Mouse (Mus musculus): ENCODE measurements around the gene Tmem51.

Tmem51 gene

DNA sequence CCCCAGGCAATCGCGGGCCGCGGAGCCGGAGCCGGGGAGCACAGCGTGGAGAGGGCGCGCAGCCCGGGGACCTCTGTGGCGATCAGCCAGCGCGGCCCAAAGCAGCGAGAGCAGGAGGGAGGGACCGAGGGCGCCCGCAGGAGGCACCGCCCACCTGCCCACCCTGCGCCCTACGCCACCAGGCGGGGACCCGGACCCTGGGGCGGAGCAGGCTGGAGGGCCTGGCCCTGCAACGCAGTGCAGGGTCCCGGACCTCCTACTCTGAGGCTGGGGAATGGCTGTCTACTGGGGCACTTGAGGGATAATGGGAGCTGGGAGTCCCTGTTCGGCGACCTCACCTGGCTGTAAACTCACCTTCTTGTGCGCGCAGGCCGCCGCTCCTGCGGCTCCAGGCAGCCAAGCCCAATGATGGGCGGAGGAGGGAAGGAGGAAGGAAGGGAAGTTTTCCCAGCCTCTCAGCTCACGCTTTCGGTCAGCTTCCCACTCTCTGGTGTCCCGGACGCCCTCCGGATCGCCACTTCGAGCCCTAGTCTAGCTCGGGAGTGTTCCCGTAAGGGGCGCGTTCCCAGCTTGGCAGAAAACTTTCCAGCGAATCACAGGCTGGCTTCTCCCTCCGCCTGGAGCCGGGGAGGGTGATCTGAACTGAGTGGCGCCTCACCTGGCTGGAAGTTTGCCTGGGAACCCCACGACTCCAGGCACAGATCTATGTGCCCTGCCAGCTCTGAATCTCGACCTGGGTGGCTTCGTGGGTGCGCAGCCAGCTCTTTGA is at the start of gene Tmem51:
Tmem51 (minus strand) TSS at position 174 of the 769 bp plus-strand sequence.
- peak; percentile 21 for DNase-seq (ENCODE audit: low spot score)

DNA sequence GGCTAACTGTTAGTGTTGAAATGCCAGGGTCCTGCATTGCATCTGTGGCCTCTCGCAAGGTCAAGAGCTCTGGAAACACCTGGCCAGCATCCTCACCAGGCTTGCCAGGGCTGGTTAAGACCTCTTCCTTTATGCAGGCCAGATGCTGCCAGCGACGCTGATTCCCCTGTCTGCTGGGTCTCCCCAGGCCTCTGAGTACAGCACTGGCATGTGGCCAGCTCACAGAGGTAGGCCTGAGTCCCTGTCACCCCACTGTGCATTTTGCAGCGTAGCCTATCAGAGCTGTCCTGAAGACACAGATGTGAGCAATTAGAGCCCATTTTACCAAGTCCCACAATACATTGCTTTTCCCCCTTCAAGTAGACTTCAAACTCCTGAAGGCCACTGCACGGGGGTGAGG is 46.1 kb upstream of the Tmem51 start:
- no peak for DNase-seq (ENCODE audit: low spot score)

DNA sequence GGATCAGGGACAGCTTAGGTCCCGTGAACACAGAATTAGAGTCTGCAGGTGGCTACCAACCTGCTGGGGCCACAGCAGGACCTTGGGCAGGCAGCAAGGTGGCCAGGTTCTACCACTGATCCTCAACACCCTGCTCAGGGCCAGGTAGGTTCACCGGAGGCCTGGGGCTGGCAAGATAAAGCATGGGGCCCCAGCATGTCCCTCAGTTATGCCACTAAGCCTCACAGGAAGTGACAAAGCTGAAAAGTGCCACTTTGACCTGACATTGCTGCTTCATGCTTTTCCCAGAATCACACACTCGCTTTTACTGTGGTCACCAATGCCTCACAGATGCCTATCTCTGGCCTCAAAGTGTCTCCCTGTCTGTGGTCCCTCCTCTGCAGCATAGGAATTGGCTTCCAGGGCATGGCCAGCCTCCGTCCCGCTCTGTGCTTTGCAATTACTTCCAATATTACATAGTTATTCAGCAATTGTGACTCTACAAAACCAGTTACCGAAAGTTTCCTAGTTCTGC is 43.2 kb upstream of the Tmem51 start:
- DNase-seq (ENCODE audit: low spot score), result no peak

DNA sequence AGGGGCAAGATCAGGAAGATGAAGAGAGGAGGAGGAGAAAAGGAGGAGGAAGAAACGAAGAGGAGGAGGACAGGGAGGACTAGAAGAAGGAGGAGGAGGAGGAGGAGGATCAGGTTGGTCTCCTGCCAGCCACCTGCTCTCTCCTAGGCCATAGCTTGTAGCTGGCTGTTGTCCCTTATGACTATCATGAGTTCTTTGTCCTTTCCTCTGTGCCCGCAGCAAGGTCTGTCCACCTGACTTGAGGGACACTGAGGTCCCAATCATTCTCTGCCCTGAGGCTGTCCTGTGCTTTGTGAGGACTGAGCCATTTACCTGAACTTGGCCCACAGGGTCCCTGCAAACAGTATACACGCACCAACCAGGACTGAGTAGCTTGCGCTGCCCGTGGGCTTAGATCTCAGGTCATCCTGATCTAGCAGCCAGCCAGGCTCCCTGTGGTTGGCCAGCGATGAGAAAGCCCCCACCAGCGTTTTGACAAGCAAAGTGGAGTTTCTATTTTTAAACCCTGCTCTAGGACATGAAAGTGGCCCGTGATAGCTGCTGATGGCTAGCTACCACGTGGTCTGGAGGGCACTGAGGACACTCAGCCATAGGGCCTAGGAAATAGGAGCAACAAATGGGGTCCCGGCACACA is 42.7 kb upstream of the Tmem51 start:
- no peak for DNase-seq (ENCODE audit: low spot score)

DNA sequence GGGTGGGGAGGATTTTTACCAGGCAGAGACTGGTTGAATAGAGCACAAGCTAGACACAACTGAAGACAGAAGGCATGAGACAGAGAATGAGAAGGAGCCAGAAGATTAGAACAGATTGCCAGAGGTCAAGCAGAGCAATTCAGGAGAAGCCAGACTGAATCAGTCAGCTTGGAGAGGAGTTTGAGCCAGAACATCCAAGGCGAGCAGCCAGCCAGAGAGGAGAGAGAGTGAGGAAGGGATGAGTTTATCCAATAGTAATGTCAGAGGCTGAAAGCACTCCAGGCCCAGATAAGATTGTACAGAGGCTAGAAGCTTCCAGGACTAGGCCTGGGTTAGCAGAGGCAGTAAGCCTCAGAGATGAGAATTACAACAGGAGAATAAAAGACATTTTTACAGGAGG is 37.1 kb upstream of the Tmem51 start:
- no peak for DNase-seq (ENCODE audit: low spot score)

DNA sequence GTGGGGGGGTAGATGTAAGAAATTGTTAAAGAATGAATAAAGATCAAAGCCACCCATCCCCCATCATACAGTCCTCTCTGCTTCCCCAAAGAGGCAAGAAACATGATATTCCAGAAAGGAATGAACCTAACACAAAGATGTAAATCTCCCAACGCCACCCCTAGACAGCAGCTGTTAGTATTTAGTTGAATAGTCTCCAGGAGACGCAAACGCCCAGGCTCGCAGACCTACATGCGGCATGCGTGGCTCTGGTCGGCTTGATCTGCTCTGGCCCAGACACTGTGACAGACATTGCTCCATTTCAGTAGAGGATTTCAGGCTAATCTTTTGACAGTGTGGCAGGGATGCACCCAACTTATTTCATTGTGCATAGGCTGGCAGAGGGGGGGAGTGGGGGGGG is 34.4 kb upstream of the Tmem51 start:
- no peak for DNase-seq (ENCODE audit: low spot score)

DNA sequence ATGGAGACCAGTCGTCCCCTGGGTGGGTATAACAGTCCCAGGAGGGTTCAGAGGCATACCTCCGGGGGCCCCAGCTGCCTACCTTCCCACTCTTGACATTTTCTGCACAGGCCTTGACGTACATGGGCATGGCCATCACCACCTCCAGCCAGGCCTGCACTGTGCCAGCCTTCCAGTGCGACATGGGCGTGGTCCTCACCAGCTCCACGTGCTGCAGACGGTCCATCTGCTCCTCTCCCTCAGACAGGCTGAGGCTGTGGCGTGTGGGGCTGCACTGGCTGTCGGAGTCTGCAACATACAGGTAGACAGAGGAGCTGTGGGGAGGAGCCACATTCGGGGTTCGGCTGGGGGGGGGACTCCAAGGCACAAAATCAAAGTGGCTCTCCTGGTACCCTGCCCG is 33.9 kb upstream of the Tmem51 start:
- DNase-seq (ENCODE audit: low spot score), result no peak

DNA sequence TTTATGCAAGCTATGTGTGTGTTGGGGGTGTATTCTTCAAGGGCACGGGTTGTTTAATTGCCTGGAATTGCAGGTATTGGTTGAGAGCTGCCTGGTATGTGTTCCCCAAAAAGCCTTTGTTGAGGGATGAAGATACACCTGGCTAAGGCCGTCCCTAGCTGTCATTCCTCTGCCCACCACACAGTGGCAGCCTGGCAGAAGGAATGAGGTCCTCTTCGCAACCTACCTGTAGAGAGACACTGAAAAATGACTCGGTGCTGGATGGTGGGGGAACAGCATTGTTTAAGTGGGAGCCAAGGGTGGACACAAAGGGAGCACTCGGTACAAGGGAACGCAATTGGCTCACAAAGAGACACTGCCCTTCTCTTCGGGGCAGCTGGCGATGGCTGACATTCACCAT is 29.2 kb upstream of the Tmem51 start:
- DNase-seq (ENCODE audit: low spot score), result no peak

DNA sequence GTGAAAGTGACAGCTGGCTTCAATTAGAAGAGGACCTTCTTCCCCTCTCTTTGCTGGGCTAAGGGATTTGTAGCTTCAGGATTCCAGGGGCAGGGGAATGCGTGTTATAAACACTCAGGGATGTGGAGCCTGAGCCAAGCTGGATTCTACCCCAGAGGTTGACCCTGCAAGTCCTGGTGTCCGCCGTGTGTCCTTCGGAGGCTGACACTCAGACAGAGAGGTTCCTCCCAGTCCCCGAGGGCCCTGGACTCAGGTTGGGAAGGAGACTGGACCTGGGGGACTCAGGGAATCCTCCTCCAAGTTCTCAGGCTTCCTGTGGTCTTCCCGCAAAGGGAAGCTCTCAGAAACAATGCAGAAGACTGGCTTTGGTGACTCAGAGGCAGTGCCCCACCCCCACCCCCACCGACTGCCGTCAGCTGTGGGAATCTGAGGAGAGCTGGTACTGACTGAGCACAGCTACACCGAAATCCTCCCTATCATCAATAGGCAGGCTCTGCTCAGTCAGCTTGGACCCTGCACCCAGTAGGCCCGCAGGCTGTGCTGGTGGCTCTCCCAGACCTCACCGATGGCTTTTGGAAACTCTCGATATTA is 19.1 kb upstream of the Tmem51 start:
- no peak for DNase-seq (ENCODE audit: low spot score)

DNA sequence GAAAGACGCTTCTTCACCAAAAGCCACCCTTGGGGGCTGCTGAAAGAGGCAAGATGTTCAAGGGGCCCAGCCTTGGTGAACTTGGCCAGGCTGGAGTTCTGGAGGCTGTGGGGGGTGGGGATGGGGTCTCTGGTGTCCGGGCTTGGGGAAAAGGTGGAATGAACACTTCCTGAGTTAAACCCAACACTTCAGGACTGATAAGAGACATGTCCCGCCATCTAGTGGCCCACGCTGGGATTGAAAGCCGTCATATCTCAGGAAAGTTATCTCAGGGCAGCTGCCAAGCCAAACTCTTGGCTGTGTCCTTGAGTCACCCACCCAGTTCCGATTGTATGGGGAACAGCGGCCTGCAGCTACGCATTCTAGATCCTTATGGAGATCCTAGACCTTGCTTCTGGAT is 14.2 kb upstream of the Tmem51 start:
- peak; percentile 30 for DNase-seq (ENCODE audit: low spot score)

DNA sequence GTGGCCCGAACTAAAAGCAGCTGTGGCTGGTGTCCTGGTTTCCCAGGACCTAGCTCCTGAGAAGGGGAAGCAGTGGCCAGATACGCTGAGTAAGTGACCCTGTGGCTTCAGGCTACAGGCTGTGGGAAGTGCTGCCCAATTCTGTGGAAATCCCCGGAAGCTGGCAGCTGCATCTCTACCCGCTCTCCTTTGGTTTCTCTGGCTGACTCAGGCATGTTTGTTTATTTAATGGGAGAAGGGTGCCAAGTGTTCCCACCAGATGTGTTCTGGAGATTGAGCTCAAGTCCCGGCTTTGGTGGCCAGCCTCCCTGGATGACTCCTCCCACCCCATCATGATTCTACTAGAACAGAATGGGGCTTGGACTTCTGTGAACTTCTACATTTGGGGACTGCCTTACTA is 13.8 kb upstream of the Tmem51 start:
- peak; percentile 56 for DNase-seq (ENCODE audit: low spot score)

DNA sequence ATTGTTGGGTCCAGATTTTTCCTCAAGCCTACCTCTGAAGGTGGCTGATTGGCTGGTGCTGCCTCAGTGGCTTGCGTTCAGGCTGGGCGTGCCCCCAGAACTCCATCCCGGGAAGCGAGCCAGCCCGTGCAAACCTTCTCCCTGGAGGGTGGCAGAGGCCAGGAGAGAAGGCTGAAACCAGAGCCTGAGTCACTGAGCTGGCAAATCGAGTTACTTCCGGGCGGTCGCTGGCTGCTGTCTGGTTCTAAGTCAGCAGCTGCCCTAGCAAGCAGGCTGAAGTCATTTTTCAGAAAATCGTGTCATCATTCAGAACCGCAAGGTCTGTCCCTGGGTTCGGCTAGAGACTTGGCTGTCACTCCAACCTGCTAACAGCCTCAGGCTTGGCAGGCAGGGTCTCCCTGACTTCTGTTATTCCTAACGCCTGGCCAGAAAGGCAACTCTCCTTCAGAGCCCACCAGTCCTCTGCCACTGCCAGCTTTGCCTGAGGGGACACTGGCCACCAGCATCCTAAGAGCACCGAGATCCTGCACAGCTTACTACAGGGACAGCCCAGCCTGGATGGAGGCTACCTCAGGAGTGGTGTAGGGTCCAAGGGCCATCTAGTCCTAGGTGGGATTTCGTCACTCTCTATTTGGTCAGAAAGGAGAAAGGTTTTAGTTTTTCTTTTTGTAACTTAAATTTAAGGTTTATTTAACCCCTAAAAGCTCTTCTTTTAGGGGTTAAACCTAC is 11.6 kb upstream of the Tmem51 start:
- DNase-seq (ENCODE audit: low spot score), result peak; percentile 26

DNA sequence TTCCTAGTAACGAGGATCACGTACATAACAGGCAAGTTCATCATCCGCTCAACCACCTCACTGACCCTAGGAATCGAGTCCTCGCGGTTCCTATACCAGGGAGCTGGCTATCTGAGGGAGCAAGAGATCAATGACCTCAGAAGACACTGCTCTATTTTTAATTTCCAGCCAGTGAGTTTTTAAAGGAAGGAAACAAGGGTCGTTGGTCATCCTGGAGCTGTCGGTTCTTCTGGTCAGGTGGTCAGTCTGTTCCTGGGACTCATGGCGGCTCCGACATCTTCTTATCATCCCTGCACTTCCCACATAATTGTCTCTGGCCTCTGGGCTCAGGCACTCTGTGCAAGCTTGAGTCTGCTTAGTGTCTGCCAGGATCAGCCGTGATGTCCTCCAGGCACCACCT is 10.3 kb upstream of the Tmem51 start:
- DNase-seq (ENCODE audit: low spot score), result no peak

DNA sequence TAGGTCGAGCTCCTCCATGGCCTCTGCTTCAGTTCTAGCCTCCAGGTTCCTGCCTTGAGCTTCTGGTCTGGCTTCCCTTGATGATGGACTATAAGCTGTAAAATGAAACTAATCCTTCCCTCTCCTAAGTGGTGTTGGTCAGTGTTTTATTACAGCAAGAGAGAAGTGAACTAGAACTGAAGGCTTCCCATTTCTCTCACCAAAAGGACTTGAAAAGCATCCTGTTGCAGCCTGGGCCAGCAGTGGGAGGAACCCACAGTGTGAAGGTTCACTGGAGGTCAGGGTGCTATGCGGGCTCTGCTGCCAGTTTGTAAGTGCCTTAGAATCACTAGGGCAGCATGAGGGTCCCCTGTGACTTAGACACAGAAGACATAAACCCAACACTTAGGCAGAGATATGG is 7.0 kb upstream of the Tmem51 start:
- DNase-seq (ENCODE audit: low spot score), result no peak

DNA sequence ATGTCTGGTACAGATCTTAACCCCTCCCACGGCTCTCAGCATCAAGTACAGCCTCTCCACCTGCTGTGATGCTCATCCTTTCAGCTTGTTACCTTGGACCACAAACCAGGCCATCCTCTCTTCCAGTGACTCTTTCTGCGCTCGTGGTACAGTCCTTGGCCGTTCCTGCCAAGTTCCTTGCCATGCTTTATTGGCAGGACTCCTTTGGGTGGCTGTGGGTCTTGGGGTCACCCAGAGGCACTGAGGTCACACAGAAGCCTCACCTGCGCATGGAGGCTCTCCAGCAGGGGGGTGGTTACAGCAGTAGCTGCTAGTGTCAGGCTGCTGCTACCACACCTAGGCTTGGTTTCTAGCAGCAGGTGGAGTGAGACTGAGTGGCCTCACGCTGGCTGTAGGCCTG is 5.9 kb upstream of the Tmem51 start:
- DNase-seq (ENCODE audit: low spot score), result no peak

DNA sequence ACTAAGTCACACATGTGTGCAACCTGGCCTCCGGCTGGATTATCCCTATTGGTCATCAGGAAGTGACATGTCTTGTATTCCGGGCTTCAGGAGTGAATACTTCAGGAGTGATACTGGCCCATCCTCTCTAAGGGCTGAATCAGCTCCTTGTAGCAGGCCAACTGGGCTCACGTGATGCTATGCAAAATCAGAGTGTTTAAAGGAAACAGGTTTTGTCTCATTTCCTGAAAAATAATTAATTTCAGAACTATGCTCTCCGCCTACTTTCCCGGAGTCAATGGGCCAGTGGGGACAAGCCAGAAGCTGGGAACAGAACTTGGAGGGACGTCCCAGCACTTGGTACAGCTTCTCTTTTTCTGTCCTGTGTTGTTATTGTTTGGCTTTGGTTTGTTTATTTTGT is 4.7 kb upstream of the Tmem51 start:
- DNase-seq (ENCODE audit: low spot score), result no peak

DNA sequence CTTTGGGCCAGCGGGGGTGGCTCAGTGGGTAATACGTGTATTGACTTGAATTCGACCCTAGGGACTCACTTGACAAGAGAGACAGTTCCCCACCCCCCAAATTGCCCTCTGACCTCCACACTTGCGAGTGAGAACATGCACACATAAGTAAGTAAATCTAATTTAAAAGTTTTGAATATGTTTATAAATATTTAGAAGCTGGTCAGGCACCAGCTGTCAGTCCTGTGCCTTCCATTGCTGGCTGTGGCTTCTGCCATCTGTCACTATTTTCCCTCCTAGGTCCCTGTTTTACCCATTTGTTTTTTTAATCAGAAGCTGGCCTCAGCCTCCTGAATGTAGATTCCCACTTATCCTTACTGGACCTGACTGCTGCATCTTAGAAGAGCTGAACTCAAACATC is 4.3 kb upstream of the Tmem51 start:
- DNase-seq (ENCODE audit: low spot score), result no peak

DNA sequence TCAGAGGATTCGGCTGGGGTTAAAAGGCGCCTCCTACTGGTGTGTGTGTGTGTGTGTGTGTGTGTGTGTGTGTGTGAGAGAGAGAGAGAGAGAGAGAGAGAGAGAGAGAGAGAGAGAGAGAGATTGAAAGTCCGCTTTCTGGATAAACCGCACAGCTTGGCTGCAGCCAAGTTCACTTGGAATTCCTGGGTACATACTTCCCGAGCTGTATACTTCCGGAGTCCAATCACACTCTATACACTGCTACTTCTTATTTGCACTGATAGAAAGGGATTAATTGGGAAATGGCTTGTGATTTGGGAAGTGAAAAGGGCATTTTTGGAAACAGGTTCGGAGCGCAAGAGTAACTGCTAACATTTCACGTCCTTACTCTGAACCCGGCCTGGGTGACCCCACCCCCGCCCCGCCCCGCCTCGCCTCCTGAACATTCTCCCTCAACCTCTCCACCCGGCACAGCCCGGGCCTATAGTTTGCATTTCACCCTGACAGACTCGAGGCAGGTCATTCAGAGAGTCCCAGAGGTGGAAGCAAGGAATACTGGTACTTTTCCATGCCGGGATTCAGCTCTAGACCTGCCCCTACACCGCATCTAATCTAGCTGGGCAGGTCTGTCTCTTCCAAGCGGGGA is 946 bp upstream of the Tmem51 start:
- no peak for DNase-seq (ENCODE audit: low spot score)

DNA sequence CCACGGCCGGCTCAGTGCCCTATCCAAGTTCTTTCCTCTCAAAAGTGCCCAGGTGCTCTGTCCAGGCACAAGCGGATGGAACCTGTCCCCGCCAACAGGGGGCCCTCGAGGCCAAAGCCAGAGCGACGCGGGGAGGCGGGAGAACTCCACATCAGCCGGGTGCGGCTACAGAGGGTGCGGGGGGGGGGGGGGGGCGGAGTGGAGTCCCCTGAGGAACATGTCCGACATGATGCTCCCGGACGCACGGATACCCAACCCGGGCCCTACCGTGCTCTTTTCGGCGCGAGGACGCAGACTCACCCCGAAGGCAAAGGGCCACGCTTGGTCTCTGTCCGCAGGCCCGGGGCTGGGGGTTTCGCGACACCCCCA is 358 bp downstream of the Tmem51 start:
- peak; percentile 50 for DNase-seq (ENCODE audit: low spot score)

DNA sequence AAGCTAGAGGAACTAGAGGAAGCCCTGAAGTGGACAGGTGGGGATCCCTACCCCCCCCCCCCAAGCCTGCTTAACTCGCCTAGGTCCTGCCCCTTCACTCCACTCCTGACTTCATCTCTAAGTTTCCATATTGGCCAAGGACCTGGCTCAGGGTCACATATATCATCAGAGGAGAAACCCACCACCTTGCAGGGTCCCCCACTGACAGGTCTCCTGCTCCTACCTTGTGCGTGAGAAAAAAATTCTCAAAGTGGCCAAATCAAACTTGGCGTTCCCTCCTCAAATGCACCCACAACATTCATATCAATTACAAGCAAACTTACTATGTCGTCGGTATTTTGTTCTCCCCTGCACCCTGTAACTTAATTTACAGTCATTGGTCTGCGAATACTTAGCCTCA is 911 bp downstream of the Tmem51 start:
- DNase-seq (ENCODE audit: low spot score), result no peak

DNA sequence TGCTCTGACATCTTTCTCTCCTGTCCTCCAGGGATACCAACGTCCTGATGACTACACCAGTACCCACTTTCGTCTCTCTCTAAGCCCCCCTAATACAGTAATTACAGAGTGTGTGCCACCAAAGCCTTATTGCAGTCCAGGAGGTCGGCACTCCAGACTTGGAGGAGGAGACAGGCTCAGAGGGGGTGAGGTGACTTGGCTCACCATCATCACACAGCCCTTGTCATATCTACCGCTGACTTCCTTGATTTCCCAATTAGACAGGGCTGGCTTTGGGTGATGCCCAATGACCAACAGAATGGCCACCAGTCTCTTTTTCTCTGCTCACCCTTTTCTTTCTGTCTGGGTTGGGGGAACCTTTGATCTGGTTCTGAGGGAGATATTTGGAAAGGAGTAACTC is 1.4 kb downstream of the Tmem51 start:
- DNase-seq (ENCODE audit: low spot score), result no peak

DNA sequence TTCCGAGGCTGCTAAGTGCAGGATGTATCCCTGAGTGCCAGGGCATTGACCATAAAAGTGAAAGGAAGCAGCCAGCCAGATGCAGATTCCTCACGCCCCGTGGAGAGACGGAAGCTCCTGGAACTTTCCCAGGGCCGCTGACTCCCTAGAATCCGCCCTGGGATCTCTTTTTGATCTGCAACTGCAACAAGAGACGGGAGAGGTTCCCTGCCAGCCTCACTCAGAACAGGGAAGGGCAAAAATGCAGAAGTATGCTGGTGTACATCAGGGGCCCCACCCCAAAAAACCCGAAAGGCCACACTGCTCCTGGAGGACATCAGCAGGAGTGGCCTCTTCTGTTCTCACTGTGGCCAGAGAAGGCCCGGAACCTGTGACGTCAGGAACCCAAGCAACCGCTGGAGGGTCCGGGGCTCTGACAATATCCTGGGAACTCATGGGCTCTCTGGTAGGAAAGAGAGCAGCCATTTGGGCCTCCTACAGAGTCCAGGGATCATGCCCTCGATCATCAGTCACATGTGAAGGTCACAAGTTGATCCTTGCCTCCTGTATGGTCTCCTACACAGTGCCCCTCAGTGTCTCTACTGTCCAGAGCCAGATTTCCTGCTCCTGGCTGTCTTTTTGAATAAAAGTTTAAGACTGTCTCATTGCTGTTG is 2.3 kb downstream of the Tmem51 start:
- no peak for DNase-seq (ENCODE audit: low spot score)

Measured in testis, postnatal 14 days (tissue).